13 mouse cellular contexts compared by ENCODE assay signal in genomic region chr10:20018406-20018805, GRCm38 (mm10).
DNase-seq lines count a peak whose midpoint lies in the region; ATAC-seq lines count a peak whose summit lies in the region.
"Had no signal": no experiment of that assay in that cellular context is flagged by ENCODE, and none has a peak within 500 bp of the region (broad histone marks: within the 10 kb centered on the region; RNA-seq: fewer than 3 reads in every experiment).

No protein-coding gene starts in this region.

- 85% methylated on average over 10 of the region's 10 CpGs for WGBS in hindbrain, embryonic 15.5 days
- whole genome bisulfite sequencing in hindbrain, embryonic 13.5 days: 89% methylated on average over 10 of the region's 10 CpGs

- DNase-seq in brain, adult 2 months (ENCODE audit: low read depth, low spot score): peak; percentile 96
- DNase-seq in cerebellum, adult 8-10 months: peak; percentile 73
- DNase-seq in left cerebral cortex, adult 8-10 months (ENCODE audit: low spot score in 2 of 2): peak; percentile 18 to 50
- DNase-seq in kidney, postnatal 10 days: no peak
- no peak for DNase-seq in gastrocnemius, postnatal 10 days
- DNase-seq: adrenal gland, postnatal 36 days; heart, postnatal 14 days; lung, embryonic 14.5 days; thymus, adult 2 months had no signal

- H3K9ac ChIP-seq in hindbrain, embryonic 15.5 days: no peak overlapping the region
- H3K9ac ChIP-seq in hindbrain, embryonic 13.5 days: no peak overlapping the region
- H3K9ac ChIP-seq: limb, embryonic 13.5 days; lung, embryonic 14.5 days had no signal

- H3K27ac ChIP-seq in hindbrain, embryonic 15.5 days (replicated peaks): no peak overlapping the region; the same call in 1 of the 2 replicates
- no peak overlapping the region for H3K27ac ChIP-seq in hindbrain, embryonic 13.5 days
- H3K27ac ChIP-seq: forebrain, embryonic 10.5 days; limb, embryonic 13.5 days had no signal

- H3K4me1 ChIP-seq in hindbrain, embryonic 15.5 days (replicated peaks): peaks cover 7% of the 10 kb centered on the region
- peaks cover 12% of the 10 kb centered on the region for H3K4me1 ChIP-seq in hindbrain, embryonic 13.5 days (replicated peaks)

- ATAC-seq in hindbrain, embryonic 15.5 days (ENCODE audit: low FRiP score, low read depth): peak; percentile 45; the same call in 1 of the 2 replicates
- ATAC-seq in hindbrain, embryonic 13.5 days (ENCODE audit: low FRiP score): no peak

- H3K27me3 ChIP-seq in hindbrain, embryonic 15.5 days: no peaks in the 10 kb centered on the region
- H3K27me3 ChIP-seq in hindbrain, embryonic 13.5 days: no peaks in the 10 kb centered on the region
- H3K27me3 ChIP-seq: limb, embryonic 13.5 days had no signal

- H3K36me3 ChIP-seq in hindbrain, embryonic 15.5 days: no peaks in the 10 kb centered on the region
- no peaks in the 10 kb centered on the region; the same call in 1 of the 2 replicates for H3K36me3 ChIP-seq in hindbrain, embryonic 13.5 days
- H3K36me3 ChIP-seq: forebrain, embryonic 10.5 days; limb, embryonic 13.5 days had no signal

- H3K9me3 ChIP-seq in hindbrain, embryonic 15.5 days: no peaks in the 10 kb centered on the region
- H3K9me3 ChIP-seq in hindbrain, embryonic 13.5 days: 0 out of 2 replicates have a peak, but pooled peaks cover 9% of the 10 kb centered on the region

- no peak overlapping the region for H3K4me2 ChIP-seq in hindbrain, embryonic 15.5 days
- H3K4me2 ChIP-seq in hindbrain, embryonic 13.5 days: no peak overlapping the region
- H3K4me2 ChIP-seq: limb, embryonic 13.5 days; lung, embryonic 14.5 days had no signal

- no peak overlapping the region for H3K4me3 ChIP-seq in hindbrain, embryonic 15.5 days
- H3K4me3 ChIP-seq in hindbrain, embryonic 13.5 days: no peak overlapping the region
- H3K4me3 ChIP-seq: forebrain, embryonic 10.5 days; limb, embryonic 13.5 days had no signal

Comparison
In these comparisons a context has a peak if more than half of its experiments do, and no peak if none do; other contexts are left out.
1. DNase-seq: peak in brain, adult 2 months (single experiment), cerebellum, adult 8-10 months (single experiment) and left cerebral cortex, adult 8-10 months (2 of 2); none in kidney, postnatal 10 days (single experiment) and gastrocnemius, postnatal 10 days (single experiment).